In genomic region chr2:38355731-38356427, GRCm38 (mm10) we compare ENCODE assay signal across 8 mouse cellular contexts. TPM values are rescaled to one million over a fixed set of nuclear protein-coding genes. Genes with fewer than 3 reads are reported as not detected.
DNase-seq lines count a peak whose midpoint lies in the region; ATAC-seq and TF ChIP-seq lines count a peak whose summit lies in the region.
"Had no signal": no experiment of that assay in that cellular context is flagged by ENCODE, and none has a peak within 500 bp of the region (broad histone marks: within the 10 kb centered on the region; RNA-seq: fewer than 3 reads in every experiment).

No protein-coding gene starts in this region.

- no peak for ATAC-seq in kidney, postnatal 0 days (replicated peaks; ENCODE audit: low FRiP score, low read depth)
- ATAC-seq in embryonic facial prominence, embryonic 11.5 days (replicated peaks; ENCODE audit: insufficient number of reproducible peaks, low FRiP score, low TSS enrichment, low read depth) = no peak
- no peak for ATAC-seq in midbrain, embryonic 12.5 days (ENCODE audit: low FRiP score, low read depth)

- H3K27me3 ChIP-seq in kidney, postnatal 0 days (ENCODE audit: insufficient read depth, low read length) = peaks cover 89% of the 10 kb centered on the region
- H3K27me3 ChIP-seq in embryonic facial prominence, embryonic 11.5 days (ENCODE audit: control insufficient read depth, insufficient read depth, low read length) = peaks cover 90% of the 10 kb centered on the region
- H3K27me3 ChIP-seq in hindbrain, embryonic 10.5 days (ENCODE audit: insufficient read depth, poor library complexity, severe bottlenecking) = peaks cover 100% of the 10 kb centered on the region
- peaks cover 92% of the 10 kb centered on the region for H3K27me3 ChIP-seq in midbrain, embryonic 12.5 days

- DNase-seq in kidney, postnatal 0 days (ENCODE audit: low spot score) = no peak
- DNase-seq in kidney, postnatal 10 days = no peak
- DNase-seq in embryonic facial prominence, embryonic 11.5 days (ENCODE audit: low spot score) = peak; percentile 32
- DNase-seq in hindbrain, embryonic 10.5 days (ENCODE audit: low spot score) = no peak
- DNase-seq in right cerebral cortex, postnatal 25 days = no peak
- no peak for DNase-seq in layer of hippocampus, postnatal 25 days (ENCODE audit: extremely low spot score in 1 of 2, low spot score in 1 of 2)

- H3K36me3 ChIP-seq in kidney, postnatal 0 days (ENCODE audit: insufficient read depth, low read length) = no peaks in the 10 kb centered on the region
- no peaks in the 10 kb centered on the region for H3K36me3 ChIP-seq in embryonic facial prominence, embryonic 11.5 days (replicated peaks; ENCODE audit: control insufficient read depth, insufficient read depth, low read depth, low read length)
- H3K36me3 ChIP-seq in hindbrain, embryonic 10.5 days = no peaks in the 10 kb centered on the region
- no peaks in the 10 kb centered on the region for H3K36me3 ChIP-seq in midbrain, embryonic 12.5 days
- H3K36me3 ChIP-seq: liver, embryonic 15.5 days had no signal

- H3K4me3 ChIP-seq in kidney, postnatal 0 days (replicated peaks; ENCODE audit: low read depth, low read length) = 0 out of 2 replicates have a peak overlapping the region, but pooled peaks have one; percentile 6
- peak overlapping the region; percentile 33 for H3K4me3 ChIP-seq in embryonic facial prominence, embryonic 11.5 days (ENCODE audit: low read depth, low read length)
- peak overlapping the region; percentile 55 for H3K4me3 ChIP-seq in hindbrain, embryonic 10.5 days
- peak overlapping the region; percentile 52 for H3K4me3 ChIP-seq in midbrain, embryonic 12.5 days

- H3K9ac ChIP-seq in kidney, postnatal 0 days (ENCODE audit: low read depth, low read length) = no peak overlapping the region
- H3K9ac ChIP-seq in embryonic facial prominence, embryonic 11.5 days (replicated peaks; ENCODE audit: low read length) = peak overlapping the region; percentile 51
- H3K9ac ChIP-seq in midbrain, embryonic 12.5 days (replicated peaks) = peak overlapping the region; percentile 71
- H3K9ac ChIP-seq: liver, embryonic 15.5 days had no signal

- WGBS in kidney, postnatal 0 days = 1% methylated on average over 19 of the region's 19 CpGs
- WGBS in embryonic facial prominence, embryonic 11.5 days = 2% methylated on average over 19 of the region's 19 CpGs
- under 1% methylated on average over 19 of the region's 19 CpGs for WGBS in hindbrain, embryonic 10.5 days
- WGBS in midbrain, embryonic 12.5 days = under 1% methylated on average over 19 of the region's 19 CpGs

- H3K9me3 ChIP-seq in kidney, postnatal 0 days (replicated peaks; ENCODE audit: low read length) = no peaks in the 10 kb centered on the region
- no peaks in the 10 kb centered on the region for H3K9me3 ChIP-seq in embryonic facial prominence, embryonic 11.5 days (replicated peaks; ENCODE audit: control insufficient read depth, low read length)
- no peaks in the 10 kb centered on the region for H3K9me3 ChIP-seq in hindbrain, embryonic 10.5 days
- H3K9me3 ChIP-seq in midbrain, embryonic 12.5 days = no peaks in the 10 kb centered on the region
- H3K9me3 ChIP-seq: liver, embryonic 15.5 days had no signal

- H3K27ac ChIP-seq in kidney, postnatal 0 days = no peak overlapping the region
- 0 out of 2 replicates have a peak overlapping the region, but pooled peaks have one; percentile 28 for H3K27ac ChIP-seq in embryonic facial prominence, embryonic 11.5 days (replicated peaks; ENCODE audit: low read depth, low read length)
- H3K27ac ChIP-seq in hindbrain, embryonic 10.5 days = peak overlapping the region; percentile 72; the same call in 1 of the 2 replicates
- H3K27ac ChIP-seq in midbrain, embryonic 12.5 days (replicated peaks) = peak overlapping the region; percentile 92
- H3K27ac ChIP-seq: liver, embryonic 15.5 days had no signal

- TF ChIP-seq CTCF in kidney, postnatal 0 days (IDR thresholded peaks at IDR 0.05; ENCODE audit: low read depth) = no peak

- H3K4me1 ChIP-seq in kidney, postnatal 0 days (replicated peaks; ENCODE audit: insufficient read depth, low read length) = peaks cover 17% of the 10 kb centered on the region
- no peaks in the 10 kb centered on the region; the same call in 1 of the 2 replicates for H3K4me1 ChIP-seq in embryonic facial prominence, embryonic 11.5 days (ENCODE audit: control insufficient read depth, insufficient read depth, low read length)
- H3K4me1 ChIP-seq in hindbrain, embryonic 10.5 days (replicated peaks) = peaks cover 55% of the 10 kb centered on the region
- H3K4me1 ChIP-seq in midbrain, embryonic 12.5 days = peaks cover 52% of the 10 kb centered on the region

- no peak overlapping the region for H3K4me2 ChIP-seq in kidney, postnatal 0 days (ENCODE audit: low read length)
- H3K4me2 ChIP-seq in embryonic facial prominence, embryonic 11.5 days (ENCODE audit: low read depth, low read length) = peak overlapping the region; percentile 50; the same call in 1 of the 2 replicates
- H3K4me2 ChIP-seq in midbrain, embryonic 12.5 days (replicated peaks) = peak overlapping the region; percentile 68

RNA-seq across cellular contexts. Expression of gene Lhx2, which starts 16.8 kb away (rescaled TPM):
- 0.07 TPM in 1 of 2 replicates, not detected in the other for polyA plus RNA-seq in kidney, postnatal 0 days (2015; fragmentation: Nextera tagmentation; extraction: Ambion mirVana)
- 15.5 and 18.6 TPM in 2 replicates for polyA plus RNA-seq in embryonic facial prominence, embryonic 11.5 days (2014; fragmentation: Nextera tagmentation; extraction: Ambion mirVana)
- polyA plus RNA-seq in hindbrain, embryonic 10.5 days (2016; fragmentation: Nextera tagmentation; extraction: Ambion mirVana) = 17.4 and 26.4 TPM in 2 replicates
- 110 and 133 TPM in 2 replicates for polyA plus RNA-seq in midbrain, embryonic 12.5 days (2016; fragmentation: Nextera tagmentation; extraction: Ambion mirVana)
- 10 to 100 TPM; 96.0 to 98.3 TPM for total RNA-seq in layer of hippocampus, postnatal 25 days (2021)

Comparison
In these comparisons a context has a peak if more than half of its experiments do, and no peak if none do; other contexts are left out.
1. RNA of gene Lhx2, which starts 16.8 kb away (polyA plus RNA-seq): 110 to 133 TPM in midbrain, embryonic 12.5 days, 17.4 to 26.4 TPM in hindbrain, embryonic 10.5 days and 15.5 to 18.6 TPM in embryonic facial prominence, embryonic 11.5 days; 0.07 TPM in kidney, postnatal 0 days; every median in the first group is over 10 times any median in the second.
2. Peak in every context shown above with its lines, with median percentiles within 50 percentile points of each other: H3K4me3 ChIP-seq.